Mouse (Mus musculus) bone marrow, adult 2 months (tissue): ENCODE measurements around the gene Tmem237.

Experiments
- CTCF ChIP-seq: fragments of 200-500 bp; IDR thresholded peaks from 2 replicates; pipeline ENCODE4 v1.5.1; 2011; ENCODE audit warnings: low read length, control low read depth; ENCODE audit not compliant: control insufficient read depth, insufficient read depth
- POLR2A ChIP-seq: fragments of 200-500 bp; IDR thresholded peaks from 2 replicates; pipeline ENCODE4 v1.6.1; 2011; ENCODE audit warnings: low read depth, mild to moderate bottlenecking, control low read depth, low read length, borderline replicate concordance; ENCODE audit not compliant: control insufficient read depth

GRCm38 (mm10) chr1:59166232-59166905, 46.2 kb upstream of the Tmem237 start:
- no peak for TF ChIP-seq CTCF
- no peak for TF ChIP-seq POLR2A
